Comparison of ENCODE assay signal across 8 mouse cellular contexts in the genomic region with DNA sequence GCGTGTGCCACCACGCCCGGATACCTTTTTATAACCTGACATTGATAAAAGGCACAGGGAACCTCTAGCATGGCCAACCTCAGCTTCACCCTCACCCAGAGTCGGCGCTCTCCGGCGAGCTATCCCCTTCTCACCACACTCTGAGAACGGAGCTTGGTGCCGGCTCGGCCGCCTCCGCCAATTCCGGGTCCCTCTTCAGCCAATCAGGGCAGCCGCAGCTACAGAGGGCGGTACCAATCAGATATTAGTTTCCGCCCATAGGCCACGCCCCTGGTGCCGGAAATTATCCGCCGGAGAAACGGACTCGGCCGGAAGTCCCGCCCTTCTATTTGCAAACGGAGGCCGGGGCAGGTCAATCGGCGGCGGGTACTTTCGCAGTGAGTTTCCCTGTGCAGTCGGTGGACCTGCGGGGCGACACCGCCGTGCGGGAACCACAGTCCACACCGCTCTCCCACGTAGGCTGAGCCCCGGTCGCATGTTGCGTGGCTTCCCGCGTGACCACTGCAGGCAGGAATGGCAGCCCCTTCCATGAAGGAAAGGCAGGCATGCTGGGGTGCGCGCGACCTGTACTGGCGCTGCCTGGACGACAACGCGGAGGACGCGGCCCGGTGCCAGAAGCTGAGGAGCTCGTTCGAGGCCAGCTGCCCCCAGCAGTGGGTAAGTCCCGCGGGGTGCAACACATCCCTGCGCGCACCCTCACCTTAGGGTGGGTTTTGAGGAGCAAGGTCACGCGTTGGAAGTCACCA. TPM values are rescaled to one million over a fixed set of nuclear protein-coding genes. Genes with fewer than 3 reads are reported as not detected.
DNase-seq lines count a peak whose midpoint lies in the region; ATAC-seq and TF ChIP-seq lines count a peak whose summit lies in the region.

TSS of gene Coa6 (plus strand) at position 342 of the 746 bp plus-strand sequence.

- under 1% methylated on average over 61 of the region's 61 CpGs for WGBS in forebrain, embryonic 10.5 days
- under 1% methylated on average over 61 of the region's 61 CpGs for WGBS in heart, embryonic 15.5 days
- under 1% methylated on average over 61 of the region's 61 CpGs for WGBS in liver, embryonic 14.5 days (ENCODE audit: insufficient replicate concordance)
- under 1% methylated on average over 61 of the region's 61 CpGs for WGBS in neural tube, embryonic 11.5 days
- WGBS in stomach, postnatal 0 days, result under 1% methylated on average over 61 of the region's 61 CpGs

- H3K4me2 ChIP-seq in heart, embryonic 15.5 days, result peak within 1 kb of the TSS; percentile 83
- peak within 1 kb of the TSS; percentile 79 for H3K4me2 ChIP-seq in liver, embryonic 14.5 days (ENCODE audit: low read depth)
- peak within 1 kb of the TSS; percentile 84 for H3K4me2 ChIP-seq in neural tube, embryonic 11.5 days (ENCODE audit: low read depth)
- peak within 1 kb of the TSS; percentile 92 for H3K4me2 ChIP-seq in stomach, postnatal 0 days (replicated peaks; ENCODE audit: low read depth)

- peak within 1 kb of the TSS; percentile 91 for H3K27ac ChIP-seq in forebrain, embryonic 10.5 days
- H3K27ac ChIP-seq in heart, embryonic 15.5 days, result peak within 1 kb of the TSS; percentile 76
- H3K27ac ChIP-seq in liver, embryonic 14.5 days, result peak within 1 kb of the TSS; percentile 66
- H3K27ac ChIP-seq in neural tube, embryonic 11.5 days (ENCODE audit: low read depth, low read length), result peak within 1 kb of the TSS; percentile 56; the same call in 1 of the 2 replicates
- peak within 1 kb of the TSS; percentile 90 for H3K27ac ChIP-seq in stomach, postnatal 0 days (replicated peaks)

- peak; percentile 96 to 98 for DNase-seq in CD8-positive naive resting alpha-beta T cell, adult 2 months (ENCODE audit: low read depth in 2 of 2, low spot score in 2 of 2)
- DNase-seq in c-Kit-positive CD71-negative TER-119-negative erythroid progenitor cells, embryonic 14.5 days (ENCODE audit: low read depth), result peak; percentile 98
- peak; percentile 98 for DNase-seq in forebrain, embryonic 10.5 days (ENCODE audit: extremely low spot score, low spot score)
- peak; percentile 99 for DNase-seq in kidney, postnatal 25 days
- DNase-seq in liver, embryonic 14.5 days (ENCODE audit: low read depth in 3 of 3, low spot score in 3 of 3), result peak; percentile 93 to 95 (median 94)
- peak; percentile 97 for DNase-seq in neural tube, embryonic 11.5 days (ENCODE audit: low spot score)
- DNase-seq in stomach, postnatal 0 days (ENCODE audit: low spot score), result peak; percentile 98

- H3K27me3 ChIP-seq in forebrain, embryonic 10.5 days (ENCODE audit: poor library complexity, severe bottlenecking), result no peaks in the 10 kb centered on the region
- H3K27me3 ChIP-seq in heart, embryonic 15.5 days, result no peaks in the 10 kb centered on the region
- H3K27me3 ChIP-seq in liver, embryonic 14.5 days (ENCODE audit: control insufficient read depth, insufficient read depth, low read length), result no peaks in the 10 kb centered on the region
- no peaks in the 10 kb centered on the region for H3K27me3 ChIP-seq in neural tube, embryonic 11.5 days (ENCODE audit: control insufficient read depth, insufficient read depth, low read length)
- no peaks in the 10 kb centered on the region for H3K27me3 ChIP-seq in stomach, postnatal 0 days (ENCODE audit: control insufficient read depth, insufficient read depth, low read length)

- peaks cover 25% of the 10 kb centered on the region for H3K4me1 ChIP-seq in forebrain, embryonic 10.5 days
- peaks cover 11% of the 10 kb centered on the region for H3K4me1 ChIP-seq in heart, embryonic 15.5 days (replicated peaks)
- peaks cover 0 to 8% of the 10 kb centered on the region in 2 experiments; a peak in 3 of 4 replicates for H3K4me1 ChIP-seq in liver, embryonic 14.5 days (replicated peaks; ENCODE audit: control insufficient read depth in 2 of 2, insufficient read depth in 2 of 2, low read length in 1 of 2)
- peaks cover 8% of the 10 kb centered on the region for H3K4me1 ChIP-seq in neural tube, embryonic 11.5 days (ENCODE audit: control insufficient read depth, insufficient read depth, low read length)
- H3K4me1 ChIP-seq in stomach, postnatal 0 days (replicated peaks; ENCODE audit: control insufficient read depth, insufficient read depth), result no peaks in the 10 kb centered on the region

- peak within 1 kb of the TSS; percentile 77 for H3K9ac ChIP-seq in heart, embryonic 15.5 days
- H3K9ac ChIP-seq in liver, embryonic 14.5 days (replicated peaks), result peak within 1 kb of the TSS; percentile 64
- peak within 1 kb of the TSS; percentile 82 for H3K9ac ChIP-seq in neural tube, embryonic 11.5 days (ENCODE audit: low read length)
- H3K9ac ChIP-seq in stomach, postnatal 0 days (ENCODE audit: low read length), result peak within 1 kb of the TSS; percentile 87

- peak within 1 kb of the TSS; percentile 94 for H3K4me3 ChIP-seq in forebrain, embryonic 10.5 days
- peak within 1 kb of the TSS; percentile 73 for H3K4me3 ChIP-seq in heart, embryonic 15.5 days
- H3K4me3 ChIP-seq in liver, embryonic 14.5 days (ENCODE audit: insufficient read depth in 1 of 2, low read depth in 2 of 2, low read length in 2 of 2), result peak within 1 kb of the TSS; percentile 69 to 85
- H3K4me3 ChIP-seq in neural tube, embryonic 11.5 days (ENCODE audit: low read depth, low read length), result peak within 1 kb of the TSS; percentile 91
- H3K4me3 ChIP-seq in stomach, postnatal 0 days (ENCODE audit: low read depth, low read length), result peak within 1 kb of the TSS; percentile 91

- TF ChIP-seq EP300 in liver, embryonic 14.5 days (IDR thresholded peaks at IDR 0.05; ENCODE audit: low read depth), result no peak
- no peak for TF ChIP-seq EP300 in stomach, postnatal 0 days (optimal IDR thresholded peaks at IDR 0.05)

- ATAC-seq in heart, embryonic 15.5 days (replicated peaks; ENCODE audit: insufficient number of reproducible peaks, insufficient read depth, low FRiP score, low read depth), result peak; percentile 97
- ATAC-seq in liver, embryonic 14.5 days (ENCODE audit: insufficient read depth), result peak; percentile 95
- ATAC-seq in neural tube, embryonic 11.5 days (ENCODE audit: insufficient read depth, low FRiP score, low TSS enrichment), result peak; percentile 97
- peak; percentile 98 for ATAC-seq in stomach, postnatal 0 days (ENCODE audit: low FRiP score, low TSS enrichment)

- H3K36me3 ChIP-seq in forebrain, embryonic 10.5 days (replicated peaks), result peaks cover 37% of the 10 kb centered on the region
- peaks cover 21% of the 10 kb centered on the region for H3K36me3 ChIP-seq in heart, embryonic 15.5 days
- H3K36me3 ChIP-seq in liver, embryonic 14.5 days (replicated peaks; ENCODE audit: control insufficient read depth, insufficient read depth, low read depth), result peaks cover 11% of the 10 kb centered on the region
- no peaks in the 10 kb centered on the region for H3K36me3 ChIP-seq in neural tube, embryonic 11.5 days (ENCODE audit: control insufficient read depth, insufficient read depth, low read length)
- H3K36me3 ChIP-seq in stomach, postnatal 0 days (ENCODE audit: control insufficient read depth, insufficient read depth, low read length), result peaks cover 11% of the 10 kb centered on the region

- no peaks in the 10 kb centered on the region for H3K9me3 ChIP-seq in forebrain, embryonic 10.5 days
- no peaks in the 10 kb centered on the region for H3K9me3 ChIP-seq in heart, embryonic 15.5 days (replicated peaks)
- no peaks in the 10 kb centered on the region for H3K9me3 ChIP-seq in liver, embryonic 14.5 days (ENCODE audit: control insufficient read depth, low read length)
- H3K9me3 ChIP-seq in neural tube, embryonic 11.5 days (ENCODE audit: control insufficient read depth, low read length), result no peaks in the 10 kb centered on the region
- H3K9me3 ChIP-seq in stomach, postnatal 0 days (ENCODE audit: control insufficient read depth, low read length), result no peaks in the 10 kb centered on the region

- TF ChIP-seq CTCF in liver, embryonic 14.5 days (IDR thresholded peaks at IDR 0.05; ENCODE audit: low read depth), result no peak
- TF ChIP-seq CTCF in stomach, postnatal 0 days (IDR thresholded peaks at IDR 0.05; ENCODE audit: low read depth), result 0 out of 2 replicates have a peak, but pooled peaks have one; percentile 7

RNA-seq across cellular contexts. Expression of gene Coa6, which starts in this region (rescaled TPM):
- 41.2 and 46.5 TPM in 2 replicates for polyA plus RNA-seq in forebrain, embryonic 10.5 days (2016; fragmentation: Nextera tagmentation; extraction: Ambion mirVana)
- 43.2 and 56.2 TPM in 2 replicates for polyA plus RNA-seq in heart, embryonic 15.5 days (2015; fragmentation: Nextera tagmentation; extraction: Ambion mirVana)
- polyA plus RNA-seq in liver, embryonic 14.5 days (2012; rRNA removed), result 11.4 and 26.7 TPM in 2 replicates
- polyA plus RNA-seq in liver, embryonic 14.5 days (2014; fragmentation: Nextera tagmentation; extraction: Ambion mirVana), result 39.5 and 39.6 TPM in 2 replicates
- 38.8 and 48.4 TPM in 2 replicates for polyA plus RNA-seq in neural tube, embryonic 11.5 days (2014; fragmentation: Nextera tagmentation; extraction: Ambion mirVana)
- 55.6 and 58.7 TPM in 2 replicates for polyA plus RNA-seq in stomach, postnatal 0 days (2015; fragmentation: Nextera tagmentation; extraction: Ambion mirVana)

Comparison
In these comparisons a context has a peak if more than half of its experiments do, and no peak if none do; other contexts are left out.
1. Peak in every context shown above with its lines: DNase-seq, ATAC-seq, H3K4me3 ChIP-seq and H3K27ac ChIP-seq.